Mouse (Mus musculus): ENCODE measurements at regions not wholly inside any gene's neighbourhood (a gene's known extent, or its start where the extent isn't known, plus 50 kb on each side); places are given as distances from the start of the nearest gene placed in this dataset.

DNA sequence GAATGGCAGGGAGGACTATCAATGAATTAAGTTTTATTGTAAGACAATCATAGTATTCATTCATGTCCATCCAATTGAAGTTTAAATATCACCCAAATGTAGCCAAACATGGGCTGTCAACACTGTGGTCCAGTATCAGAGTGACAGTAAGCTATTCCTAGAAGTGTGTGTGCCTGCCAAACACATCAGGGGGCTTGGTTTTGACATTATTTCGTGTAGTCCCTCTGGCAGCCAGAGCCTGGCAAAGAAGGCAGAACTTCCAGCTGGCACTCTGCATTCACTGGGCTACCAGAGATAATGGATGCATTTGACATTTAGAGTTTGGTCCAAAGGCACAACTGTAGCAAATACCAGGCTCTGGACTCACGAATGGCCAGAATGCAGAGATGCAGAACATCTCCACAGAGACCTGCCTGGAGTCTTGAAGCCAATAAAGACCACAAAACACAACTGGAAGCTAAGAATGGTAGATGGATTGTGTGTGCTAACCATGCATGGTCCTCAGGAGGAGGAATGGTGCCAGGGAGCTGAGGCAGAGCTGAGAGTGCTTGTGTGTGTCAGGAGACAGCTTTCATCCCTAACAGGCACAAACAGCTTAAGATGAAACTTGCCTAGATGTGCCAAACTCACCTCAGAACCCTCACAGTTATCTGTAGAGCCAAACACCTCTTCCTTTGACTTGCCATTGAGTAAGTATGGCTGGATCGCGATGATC lies 210.9 kb downstream of the Lrig3 start:
- no peak for DNase-seq (ENCODE audit: low read depth, low spot score)

DNA sequence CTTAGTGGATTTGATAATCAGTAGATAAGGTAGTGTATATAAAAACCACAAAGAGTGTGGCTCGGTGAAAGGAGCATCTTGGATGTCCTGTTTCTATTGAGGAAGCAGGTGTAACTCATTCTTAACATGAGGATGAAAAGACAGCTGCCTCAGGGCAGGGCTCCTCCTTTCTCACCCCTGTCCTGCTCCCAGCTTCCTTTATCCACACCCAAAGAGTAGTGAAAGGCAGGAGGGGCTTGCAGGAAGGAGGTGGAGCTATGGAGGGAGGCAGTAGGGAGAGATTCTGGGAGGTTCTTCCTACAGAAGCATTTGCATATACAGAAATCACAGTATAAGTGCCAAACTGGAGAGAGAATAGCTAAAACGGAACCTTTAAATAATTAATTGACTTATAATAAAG lies 216.4 kb downstream of the Lrig3 start:
- DNase-seq (ENCODE audit: low read depth, low spot score), result no peak

- DNase-seq (ENCODE audit: low read depth, low spot score), result no peak
Measured at GRCm38 (mm10) chr10:126183961-126184360, 218.0 kb downstream of the Lrig3 start.

DNA sequence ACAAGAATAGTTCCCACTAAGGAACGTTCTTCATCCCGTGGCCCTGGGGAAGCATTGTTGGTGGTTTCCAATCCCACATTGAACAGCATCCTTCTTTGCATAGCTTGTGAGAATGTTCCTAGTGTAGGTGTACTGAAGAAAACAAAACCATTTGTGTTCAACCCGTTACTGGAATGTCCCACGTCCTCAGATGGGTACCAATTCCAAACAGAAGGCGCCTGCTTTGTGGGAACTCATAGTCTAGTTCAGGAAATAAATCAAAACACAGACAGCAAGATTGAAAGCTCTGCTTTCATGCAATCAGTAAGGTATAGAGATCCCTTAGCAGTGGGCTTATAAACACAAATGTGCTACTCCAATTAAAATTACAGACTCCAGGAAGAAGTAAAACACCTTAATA lies 219.4 kb downstream of the Lrig3 start:
- no peak for DNase-seq (ENCODE audit: low read depth, low spot score)

DNA sequence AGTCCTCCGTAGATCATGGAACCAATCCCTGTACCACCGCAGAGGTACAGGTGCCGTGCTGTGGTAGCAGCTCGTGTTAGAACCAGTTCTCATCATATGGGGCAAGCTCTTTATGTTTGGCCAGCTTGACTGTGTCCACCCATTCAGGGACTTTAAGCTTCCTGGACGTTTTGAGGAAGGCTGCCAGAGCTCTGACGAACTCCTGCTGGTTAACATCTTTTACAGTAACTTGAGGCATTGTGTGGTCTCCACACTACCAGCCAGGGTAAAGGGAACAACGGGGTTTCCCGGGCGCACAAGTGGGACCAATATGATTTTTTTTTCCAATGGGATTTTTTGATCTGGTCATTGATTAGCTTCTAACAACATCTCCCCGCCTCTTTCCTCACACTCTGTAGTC lies 220.1 kb downstream of the Lrig3 start:
- no peak for DNase-seq (ENCODE audit: low read depth, low spot score)

DNA sequence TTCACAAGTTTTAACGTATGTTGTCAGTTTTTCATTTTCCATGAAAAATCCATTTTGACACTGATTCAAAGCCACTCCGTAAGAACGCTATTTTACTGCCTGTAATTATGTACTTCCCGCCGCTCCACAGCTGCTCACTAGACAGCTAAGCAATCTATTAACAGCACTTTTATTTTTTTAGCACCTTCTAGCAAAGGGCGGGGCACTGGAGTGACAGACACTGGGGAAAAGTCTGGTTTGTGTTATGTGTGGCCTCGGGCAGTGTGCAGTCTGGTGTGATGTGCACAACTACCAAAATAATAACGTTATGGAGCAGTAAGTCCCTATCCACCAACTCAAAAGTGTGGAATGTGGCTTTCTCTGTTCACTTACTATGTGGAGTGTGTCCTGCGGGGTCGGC lies 223.0 kb downstream of the Lrig3 start:
- DNase-seq (ENCODE audit: low read depth, low spot score), result no peak
